Mouse (Mus musculus) limb, embryonic 11.5 days (tissue): Measurements from ENCODE around the gene Slc22a4. TPM values are rescaled to one million over a fixed set of nuclear protein-coding genes. Genes with fewer than 3 reads are reported as not detected.

ENCODE experiments used
- ATAC-seq: fragments of 200-750 bp; cut with Nextera tagmentation; 2 replicates; pipeline ENCODE4 v1.8.0; 2017; ENCODE audit warnings: low read depth; ENCODE audit not compliant: insufficient number of reproducible peaks, low FRiP score, low TSS enrichment
- DNase-seq: peaks from one replicate; pipeline ENCODE4 v3.0.0-alpha.2; 2015; ENCODE audit warnings: low spot score
- H3K27ac ChIP-seq: fragments of 300-500 bp; sonication (generic); replicated peaks from 2 replicates; pipeline ENCODE4 v1.5.1; 2014; ENCODE audit warnings: low read depth, mild to moderate bottlenecking, low read length
- H3K27me3 ChIP-seq: fragments of 300-500 bp; sonication (generic); 2 replicates; pipeline ENCODE4 v1.6.1; 2014; ENCODE audit warnings: mild to moderate bottlenecking, low read length, mixed read lengths; ENCODE audit not compliant: control insufficient read depth, insufficient read depth
- H3K36me3 ChIP-seq: fragments of 300-500 bp; sonication (generic); 2 replicates; pipeline ENCODE4 v1.6.1; 2014; ENCODE audit warnings: mild to moderate bottlenecking, low read length, moderate library complexity, mixed read lengths; ENCODE audit not compliant: control insufficient read depth, insufficient read depth
- H3K4me1 ChIP-seq: fragments of 300-500 bp; sonication (generic); 2 replicates; pipeline ENCODE4 v1.6.1; 2014; ENCODE audit warnings: low read length, mixed read lengths; ENCODE audit not compliant: control insufficient read depth, insufficient read depth
- H3K4me2 ChIP-seq: fragments of 300-500 bp; sonication (generic); 2 replicates; pipeline ENCODE4 v1.6.1; 2014; ENCODE audit warnings: low read depth, mild to moderate bottlenecking, moderate library complexity; ENCODE audit not compliant: severe bottlenecking
- H3K4me3 ChIP-seq: fragments of 300-500 bp; sonication (generic); 2 replicates; pipeline ENCODE4 v1.5.1; 2014; ENCODE audit warnings: low read depth, low read length
- H3K9ac ChIP-seq: fragments of 300-500 bp; sonication (generic); 2 replicates; pipeline ENCODE4 v1.6.1; 2014; ENCODE audit warnings: mild to moderate bottlenecking, low read length
- H3K9me3 ChIP-seq: fragments of 300-500 bp; sonication (generic); 2 replicates; pipeline ENCODE4 v1.6.1; 2016; ENCODE audit warnings: low read length; ENCODE audit not compliant: control insufficient read depth
- WGBS: fragments of 180-500 bp; shearing (Covaris S2); extraction: QIAGEN DNeasy Blood & Tissue Kit; methylation state at CpG from one replicate; pipeline ENCODE4 v1.1.7; 2014; 5-methylcytosine and 5-hydroxymethylcytosine counted together
- polyA plus RNA-seq: library from polyadenylated mRNA; unstranded; fragments of >200 nt; fragmentation: Nextera tagmentation; extraction: Ambion mirVana; gene quantifications from 2 replicates; pipeline ENCODE4 v1.2.1, GENCODE M21; 2014

The Slc22a4 gene
- polyA plus RNA-seq, 1 experiment from 2014 or later: 0.89 TPM

DNA sequence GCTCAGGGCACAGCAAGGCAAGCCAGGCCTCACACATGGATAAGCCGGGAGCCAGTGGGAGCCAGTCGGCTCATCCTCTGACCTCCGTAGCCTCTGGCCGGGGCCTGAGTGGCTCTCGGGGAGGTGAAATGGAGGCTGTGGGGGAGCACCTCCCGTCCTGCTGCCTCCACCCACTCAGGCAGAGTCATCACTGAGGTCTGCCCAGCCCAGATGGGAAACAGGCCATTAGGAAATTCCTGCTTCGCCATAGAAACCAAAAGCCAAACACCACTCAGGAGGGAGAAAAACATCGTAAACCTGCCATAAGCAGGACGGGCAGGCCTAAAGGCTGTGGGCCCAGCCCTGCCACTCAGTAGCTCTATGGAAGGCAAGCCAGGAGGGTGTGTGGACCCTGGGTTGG is 32.4 kb upstream of the Slc22a4 start:
- H3K36me3 ChIP-seq: no peaks in the 10 kb centered on the region
- DNase-seq (peak; percentile 77), ATAC-seq (peak; percentile 31; the same call in 1 of the 2 replicates)
- peak overlapping the region; percentile 3; the same call in 1 of the 2 replicates for H3K4me2 ChIP-seq
- H3K27ac ChIP-seq: peak overlapping the region; percentile 81
- 4% methylated on average over 9 of the region's 9 CpGs for WGBS
- H3K4me1 ChIP-seq: peaks cover 61% of the 10 kb centered on the region
- no peak overlapping the region; the same call in 1 of the 2 replicates for H3K9ac ChIP-seq
- H3K27me3 ChIP-seq: no peaks in the 10 kb centered on the region
- no peak overlapping the region for H3K4me3 ChIP-seq
- H3K9me3 ChIP-seq: no peaks in the 10 kb centered on the region

DNA sequence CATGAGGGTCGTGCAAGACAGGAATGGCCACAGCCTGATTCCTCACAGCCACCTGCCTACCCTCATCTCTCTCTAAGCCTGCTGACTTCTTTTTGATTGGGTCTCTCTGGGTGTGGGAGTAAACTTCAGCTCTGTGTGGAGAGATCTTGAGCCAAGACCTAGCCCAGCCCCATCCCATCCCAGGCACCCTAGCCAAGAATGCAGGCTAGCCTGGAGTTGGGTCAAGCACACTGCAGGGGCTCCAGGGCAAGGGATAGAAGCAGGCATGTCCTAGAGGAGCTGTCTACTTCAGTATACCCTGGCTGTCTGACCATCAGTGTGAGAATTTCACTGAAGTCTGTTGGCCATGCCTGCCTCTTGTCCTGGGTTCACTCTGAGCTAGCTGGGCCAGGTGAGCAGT is 31.6 kb upstream of the Slc22a4 start:
- Histone ChIP-seq H3K4me1 (peaks cover 61% of the 10 kb centered on the region), H3K9ac (no peak overlapping the region), H3K36me3 (0 out of 2 replicates have a peak, but pooled peaks cover 2% of the 10 kb centered on the region), H3K4me3 (no peak overlapping the region), H3K4me2 (no peak overlapping the region), H3K27ac (peak overlapping the region; percentile 94), H3K27me3 (no peaks in the 10 kb centered on the region), H3K9me3 (no peaks in the 10 kb centered on the region)
- ATAC-seq (no peak), DNase-seq (no peak)
- 48% methylated on average over 1 of the region's 1 CpGs for WGBS

DNA sequence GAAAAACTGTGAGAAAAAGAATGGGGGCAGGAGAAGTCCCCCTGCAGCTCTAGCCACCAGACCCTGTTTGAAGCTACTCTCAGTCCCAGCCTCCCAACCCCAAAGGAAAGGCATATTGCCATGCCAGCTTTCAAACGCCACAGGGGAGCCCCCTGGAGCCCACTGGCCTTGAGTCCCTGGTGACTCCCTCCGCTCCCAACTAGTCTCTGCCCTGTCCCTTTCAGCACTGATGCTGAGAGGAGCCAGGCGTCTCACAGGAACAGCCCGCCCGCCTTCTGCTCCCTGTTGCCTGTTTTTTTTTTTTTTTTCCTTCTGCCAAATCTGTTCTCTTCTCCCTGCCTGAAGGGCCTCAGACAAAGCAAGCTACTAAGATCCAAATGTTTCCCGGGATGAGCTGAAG is 30.8 kb upstream of the Slc22a4 start:
- no peak for ATAC-seq
- Histone ChIP-seq H3K4me2 (no peak overlapping the region), H3K9me3 (no peaks in the 10 kb centered on the region), H3K27me3 (no peaks in the 10 kb centered on the region), H3K27ac (peak overlapping the region; percentile 94), H3K9ac (no peak overlapping the region), H3K4me1 (peaks cover 60% of the 10 kb centered on the region), H3K4me3 (no peak overlapping the region), H3K36me3 (0 out of 2 replicates have a peak, but pooled peaks cover 2% of the 10 kb centered on the region)
- 10% methylated on average over 6 of the region's 6 CpGs for WGBS
- DNase-seq: peak; percentile 52

GRCm38 (mm10) chr11:54058056-54058617 is 30.2 kb upstream of the Slc22a4 start:
- no peak for DNase-seq
- 0 out of 2 replicates have a peak, but pooled peaks cover 2% of the 10 kb centered on the region for H3K36me3 ChIP-seq
- peak overlapping the region; percentile 22 for H3K9ac ChIP-seq
- peak overlapping the region; percentile 2; the same call in 1 of the 2 replicates for H3K4me2 ChIP-seq
- no peak overlapping the region for H3K4me3 ChIP-seq
- peak overlapping the region; percentile 94 for H3K27ac ChIP-seq
- 26% methylated on average over 10 of the region's 10 CpGs for WGBS
- H3K27me3 ChIP-seq: no peaks in the 10 kb centered on the region
- ATAC-seq: peak; percentile 52; the same call in 1 of the 2 replicates
- no peaks in the 10 kb centered on the region for H3K9me3 ChIP-seq
- peaks cover 57% of the 10 kb centered on the region for H3K4me1 ChIP-seq

GRCm38 (mm10) chr11:54057428-54057827 is 29.5 kb upstream of the Slc22a4 start:
- 7% methylated on average over 2 of the region's 2 CpGs for WGBS
- H3K4me1 ChIP-seq: peaks cover 54% of the 10 kb centered on the region
- H3K27me3 ChIP-seq: no peaks in the 10 kb centered on the region
- peak; percentile 81 for DNase-seq
- H3K36me3 ChIP-seq: 0 out of 2 replicates have a peak, but pooled peaks cover 2% of the 10 kb centered on the region
- no peak overlapping the region for H3K9ac ChIP-seq
- ATAC-seq: peak; percentile 80
- no peaks in the 10 kb centered on the region for H3K9me3 ChIP-seq
- peak overlapping the region; percentile 2; the same call in 1 of the 2 replicates for H3K4me2 ChIP-seq
- H3K4me3 ChIP-seq: no peak overlapping the region
- H3K27ac ChIP-seq: peak overlapping the region; percentile 94

- Histone ChIP-seq H3K9ac (no peak overlapping the region), H3K9me3 (no peaks in the 10 kb centered on the region), H3K4me2 (no peak overlapping the region), H3K27ac (peak overlapping the region; percentile 94), H3K36me3 (0 out of 2 replicates have a peak, but pooled peaks cover 2% of the 10 kb centered on the region), H3K4me1 (peaks cover 50% of the 10 kb centered on the region), H3K27me3 (no peaks in the 10 kb centered on the region), H3K4me3 (no peak overlapping the region)
- WGBS: 30% methylated on average over 8 of the region's 8 CpGs
- ATAC-seq (no peak), DNase-seq (peak; percentile 35)
Measured at GRCm38 (mm10) chr11:54056132-54056531, 28.2 kb upstream of the Slc22a4 start.

- Histone ChIP-seq H3K9ac (no peak overlapping the region), H3K36me3 (0 out of 2 replicates have a peak, but pooled peaks cover 2% of the 10 kb centered on the region), H3K4me1 (peaks cover 33% of the 10 kb centered on the region), H3K27ac (no peak overlapping the region), H3K9me3 (no peaks in the 10 kb centered on the region), H3K27me3 (no peaks in the 10 kb centered on the region), H3K4me3 (no peak overlapping the region), H3K4me2 (no peak overlapping the region)
- ATAC-seq (no peak), DNase-seq (no peak)
- 52% methylated on average over 6 of the region's 6 CpGs for WGBS
Measured at GRCm38 (mm10) chr11:54054257-54054656, 26.4 kb upstream of the Slc22a4 start.

DNA sequence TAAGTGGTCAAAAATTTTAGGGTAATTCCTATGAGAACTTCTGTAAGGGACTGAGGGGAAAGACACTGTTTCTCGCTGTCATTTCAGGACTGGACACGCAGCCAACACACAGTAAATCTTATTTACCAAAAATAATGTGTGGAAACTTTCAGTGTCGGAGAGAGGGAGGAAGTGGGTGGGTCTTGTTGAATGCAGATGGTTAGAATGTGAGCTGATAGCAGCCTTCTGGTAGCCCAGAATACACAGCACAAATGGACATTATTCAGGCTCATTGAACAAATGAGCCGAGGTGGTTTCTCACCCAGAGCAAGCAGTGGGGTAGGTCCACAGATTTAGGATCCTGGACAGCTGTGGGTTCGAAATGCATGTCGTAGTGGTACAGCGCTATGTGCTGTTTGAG is 25.2 kb upstream of the Slc22a4 start:
- Histone ChIP-seq H3K9ac (no peak overlapping the region), H3K4me2 (no peak overlapping the region), H3K4me3 (no peak overlapping the region), H3K9me3 (no peaks in the 10 kb centered on the region), H3K4me1 (peaks cover 22% of the 10 kb centered on the region), H3K27ac (no peak overlapping the region), H3K27me3 (no peaks in the 10 kb centered on the region), H3K36me3 (0 out of 2 replicates have a peak, but pooled peaks cover 2% of the 10 kb centered on the region)
- DNase-seq (no peak), ATAC-seq (no peak)
- WGBS: 93% methylated on average over 7 of the region's 7 CpGs
